Mouse (Mus musculus) erythroblast, embryonic 14.5 days (primary cell): ENCODE measurements around the gene Patl1. TPM values are rescaled to one million over a fixed set of nuclear protein-coding genes. Genes with fewer than 3 reads are reported as not detected.
A peak's percentile ranks its signal among the peaks of the same experiment; 100 is the strongest.
"Not testable (repeated sequence)": the region's sequence is repeated elsewhere in the genome, so short reads cannot be mapped to it uniquely, and the experiment has no call there.

ENCODE experiments used
- H3K27me3 ChIP-seq: 2 replicates; pipeline ENCODE4 v1.6.1; 2012; ENCODE audit warnings: inconsistent platforms; ENCODE audit not compliant: control insufficient read depth
- H3K36me3 ChIP-seq: 2 replicates; pipeline ENCODE4 v1.6.1; 2012; ENCODE audit warnings: mild to moderate bottlenecking, inconsistent platforms; ENCODE audit not compliant: control insufficient read depth
- H3K4me1 ChIP-seq: 2 replicates; pipeline ENCODE4 v1.6.1; 2012; ENCODE audit warnings: inconsistent platforms; ENCODE audit not compliant: control insufficient read depth
- H3K4me3 ChIP-seq: replicated peaks from 2 replicates; pipeline ENCODE3; 2012; ENCODE audit warnings: moderate library complexity, mild to moderate bottlenecking, inconsistent platforms
- H3K9me3 ChIP-seq: 2 replicates; pipeline ENCODE4 v1.6.1; 2012; ENCODE audit warnings: low read length, inconsistent platforms, mixed read lengths; ENCODE audit not compliant: control insufficient read depth
- GATA1 ChIP-seq: IDR thresholded peaks from 2 replicates; pipeline ENCODE4 v1.6.1; 2012; ENCODE audit warnings: low read length, inconsistent platforms, mixed read lengths
- TAL1 ChIP-seq: IDR thresholded peaks from 3 replicates; pipeline ENCODE4 v1.6.1; 2012; ENCODE audit warnings: low read length, inconsistent platforms, mixed read lengths
- polyA plus RNA-seq: library from polyadenylated mRNA; stranded (reverse); fragments of >175 nt; gene quantifications from 2 replicates; pipeline ENCODE4 v1.2.3, GENCODE M21; 2012

Gene Patl1
- polyA plus RNA-seq, 1 experiment: 0.16 TPM

DNA sequence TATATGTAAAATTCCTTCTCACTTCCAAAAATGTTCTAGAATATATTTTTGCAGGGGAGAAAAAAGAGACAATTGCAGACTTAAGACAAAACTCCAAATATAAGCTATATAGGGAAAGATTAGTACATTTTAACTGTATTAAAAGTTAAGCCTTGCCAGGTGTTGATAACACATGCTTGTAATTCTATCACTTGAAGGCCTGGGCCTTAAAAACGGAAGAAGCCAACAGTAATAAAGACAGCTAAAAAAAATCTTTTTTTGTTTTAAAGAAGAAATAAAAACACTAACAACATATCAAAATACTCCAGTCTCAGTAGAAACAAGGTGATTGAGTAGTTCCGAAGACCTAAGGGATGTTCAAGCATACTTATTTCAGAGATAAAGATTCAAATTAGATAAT, 14.2 kb downstream of the Patl1 start:
- Histone ChIP-seq H3K4me1 (peaks cover 16% of the 10 kb centered on the region), H3K27me3 (no peaks in the 10 kb centered on the region), H3K9me3 (no peaks in the 10 kb centered on the region), H3K4me3 (no peak overlapping the region), H3K36me3 (peaks cover 72% of the 10 kb centered on the region)
- TF ChIP-seq GATA1: no peak
- no peak for TF ChIP-seq TAL1

DNA sequence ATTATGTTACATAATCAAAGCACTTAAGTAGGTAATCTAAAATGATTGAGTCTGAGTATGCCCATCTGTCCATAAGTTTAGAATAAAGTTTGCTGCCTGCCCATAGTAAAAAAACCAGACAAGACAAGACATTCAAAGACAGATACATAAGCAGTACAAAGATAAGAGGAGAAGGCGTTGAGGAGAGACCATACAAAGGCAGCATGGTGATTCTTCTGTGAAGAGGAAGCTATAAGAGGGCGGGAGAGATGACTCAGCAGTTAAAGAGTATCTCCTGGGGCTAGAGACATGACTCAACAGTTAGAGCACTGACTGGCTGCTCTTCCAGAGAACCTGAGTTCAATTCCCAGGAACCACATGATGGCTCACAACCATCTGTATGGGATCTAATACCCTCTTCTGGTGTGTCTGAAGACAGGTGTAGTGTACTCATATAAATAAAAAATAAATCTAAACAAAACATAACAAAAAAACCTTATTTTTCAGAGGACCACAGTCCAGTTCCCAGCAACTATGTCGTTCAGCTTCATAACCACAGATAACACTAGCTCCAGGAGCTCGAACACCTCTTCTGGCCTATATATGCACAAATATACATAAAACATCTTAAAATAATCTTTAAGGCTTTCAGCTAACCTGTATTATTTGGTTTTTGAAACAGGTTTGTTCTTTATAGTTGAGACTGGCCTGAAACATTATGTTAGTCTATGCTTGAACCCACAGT, 16.0 kb downstream of the Patl1 start:
- no peak for TF ChIP-seq TAL1
- TF ChIP-seq GATA1: 0 out of 2 replicates have a peak, but pooled peaks have one; percentile 37
- peaks cover 75% of the 10 kb centered on the region for H3K36me3 ChIP-seq
- no peaks in the 10 kb centered on the region for H3K27me3 ChIP-seq

DNA sequence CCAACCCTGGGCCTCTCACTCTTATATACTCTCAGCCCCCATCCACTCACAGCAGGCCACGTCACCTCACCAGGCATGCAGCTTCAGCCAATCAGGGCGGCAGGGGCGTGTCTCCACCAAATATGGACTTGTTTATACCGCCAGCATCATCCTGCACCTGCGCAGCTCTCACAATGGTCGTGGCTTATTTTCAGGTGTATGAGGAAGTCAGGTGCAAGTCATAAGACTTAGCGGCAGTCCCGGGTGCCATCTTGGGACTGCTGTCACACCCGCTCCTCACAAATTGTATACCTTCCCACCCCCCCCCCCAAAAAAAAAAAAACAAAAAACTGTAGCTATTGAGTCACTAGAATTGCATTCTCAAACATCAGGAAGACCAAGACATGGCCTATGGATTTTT, 34.3 kb downstream of the Patl1 start:
- not testable (repeated sequence) for H3K27me3 ChIP-seq, H3K9me3 ChIP-seq, H3K4me1 ChIP-seq, H3K4me3 ChIP-seq
- H3K36me3 ChIP-seq: peaks cover 32% of the 10 kb centered on the region

More for the DNA sequence above, 16.0 kb downstream of the Patl1 start:
- H3K4me3 ChIP-seq: no peak overlapping the region
- peaks cover 16% of the 10 kb centered on the region for H3K4me1 ChIP-seq
- no peaks in the 10 kb centered on the region for H3K9me3 ChIP-seq

DNA sequence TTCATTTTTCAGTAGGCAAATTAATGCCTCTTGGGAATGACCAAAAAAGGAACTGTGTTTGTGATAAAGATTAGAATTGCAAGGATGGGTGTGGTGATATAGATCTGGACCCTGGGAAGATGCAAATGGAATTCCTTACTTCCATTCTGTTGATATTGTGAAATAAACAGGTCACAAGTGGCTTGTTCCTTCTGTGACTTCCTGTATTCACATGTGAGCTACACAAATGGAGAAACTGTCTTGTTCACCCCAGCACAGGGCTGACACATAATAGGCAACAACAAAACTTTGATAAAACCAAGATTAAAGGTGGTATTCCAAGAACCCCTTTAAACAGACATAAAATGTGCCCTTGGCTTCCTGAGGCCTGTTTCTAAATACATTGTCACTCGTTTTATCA, 37.7 kb downstream of the Patl1 start:
- no peak for TF ChIP-seq TAL1
- Histone ChIP-seq H3K36me3 (peaks cover 5% of the 10 kb centered on the region), H3K4me1 (peaks cover 5% of the 10 kb centered on the region; the same call in 1 of the 2 replicates), H3K4me3 (no peak overlapping the region), H3K27me3 (no peaks in the 10 kb centered on the region), H3K9me3 (no peaks in the 10 kb centered on the region)

DNA sequence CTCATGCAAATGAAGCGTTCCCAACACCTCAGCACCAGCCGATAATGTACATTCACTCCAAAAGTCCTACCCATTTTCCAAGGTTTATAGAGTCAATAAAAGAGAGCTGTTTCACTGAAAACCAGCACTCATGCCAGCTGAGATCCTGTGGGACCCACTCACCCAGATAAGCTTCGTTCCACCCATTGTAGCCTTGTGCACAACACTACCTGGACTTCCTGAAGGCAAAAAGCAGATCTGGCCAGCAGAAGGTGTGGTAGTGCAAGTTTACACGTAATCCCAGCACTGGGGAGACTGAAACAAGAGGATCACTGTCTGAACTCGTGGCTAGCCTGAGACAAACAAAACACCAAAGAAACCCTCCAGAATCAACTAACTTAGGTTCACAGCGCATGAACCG, 38.5 kb downstream of the Patl1 start:
- Histone ChIP-seq H3K4me3 (no peak overlapping the region), H3K27me3 (no peaks in the 10 kb centered on the region), H3K9me3 (no peaks in the 10 kb centered on the region), H3K36me3 (peaks cover 1% of the 10 kb centered on the region), H3K4me1 (peaks cover 5% of the 10 kb centered on the region; the same call in 1 of the 2 replicates)
- no peak for TF ChIP-seq TAL1
- TF ChIP-seq GATA1: no peak

DNA sequence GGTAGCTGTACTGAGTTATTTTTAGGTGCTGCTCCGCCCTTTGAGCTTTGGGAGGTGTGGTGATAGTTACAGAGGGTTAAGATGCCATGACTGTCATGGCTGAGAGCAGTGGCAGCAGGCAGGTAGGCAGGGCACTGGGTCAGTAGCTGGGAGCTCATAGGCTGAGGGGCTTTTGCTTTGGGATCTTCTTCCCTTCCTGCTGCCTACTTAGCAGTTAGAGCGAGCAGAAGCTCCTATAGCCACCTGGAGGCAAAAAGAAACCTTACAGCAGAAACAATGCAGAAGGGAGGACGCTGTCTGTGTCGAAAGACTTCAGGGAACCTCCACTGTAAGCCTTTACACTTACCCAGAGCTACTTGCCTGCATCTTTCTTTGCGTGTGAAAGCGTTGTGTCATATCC, 42.0 kb downstream of the Patl1 start:
- TF ChIP-seq TAL1: no peak
- TF ChIP-seq GATA1: no peak

DNA sequence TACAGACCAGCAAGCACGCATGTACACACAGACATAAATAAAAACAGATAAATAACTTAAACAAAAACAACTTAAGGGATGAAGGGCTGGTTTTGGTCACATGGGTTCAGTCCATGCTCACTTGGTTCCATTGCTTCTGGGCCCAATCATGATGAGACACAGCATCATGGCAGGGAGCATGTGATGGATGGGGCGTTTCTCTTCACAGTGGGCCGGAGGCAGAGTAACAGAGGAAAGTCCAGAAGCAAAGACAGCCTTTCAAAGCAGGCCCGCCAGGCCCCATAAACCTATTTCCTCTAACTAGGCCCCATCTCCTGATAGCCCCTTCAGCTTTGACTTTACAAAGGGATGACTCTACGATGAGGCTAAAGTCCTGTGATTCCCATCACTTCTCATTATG, 44.4 kb downstream of the Patl1 start:
- Histone ChIP-seq H3K4me1 (peaks cover 7% of the 10 kb centered on the region; the same call in 1 of the 2 replicates), H3K4me3 (no peak overlapping the region), H3K36me3 (no peaks in the 10 kb centered on the region), H3K27me3 (no peaks in the 10 kb centered on the region), H3K9me3 (no peaks in the 10 kb centered on the region)
- TF ChIP-seq TAL1: no peak

More for the DNA sequence above, 42.0 kb downstream of the Patl1 start:
- no peaks in the 10 kb centered on the region for H3K36me3 ChIP-seq
- H3K9me3 ChIP-seq: no peaks in the 10 kb centered on the region
- peaks cover 5% of the 10 kb centered on the region; the same call in 1 of the 2 replicates for H3K4me1 ChIP-seq
- H3K4me3 ChIP-seq: peak overlapping the region; percentile 6
- no peaks in the 10 kb centered on the region for H3K27me3 ChIP-seq

DNA sequence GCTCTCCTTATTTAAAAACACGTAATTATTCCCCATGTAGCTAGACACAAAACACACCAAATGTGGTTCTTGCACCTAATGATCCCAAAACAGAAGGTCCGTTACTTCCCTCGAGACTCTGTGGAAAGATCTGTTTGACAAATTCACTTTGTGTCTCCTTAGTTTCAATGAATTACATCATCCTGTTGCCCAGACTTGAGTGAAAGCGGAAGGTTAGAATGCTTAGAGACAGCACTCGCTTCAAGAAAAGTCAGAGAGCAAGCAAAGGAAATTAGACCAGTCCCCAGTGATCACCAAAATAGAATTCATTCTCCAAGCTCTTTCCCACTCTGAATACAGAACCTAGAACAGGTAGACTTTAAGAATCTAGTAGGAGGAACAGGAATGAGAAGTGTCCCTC, 45.2 kb downstream of the Patl1 start:
- Histone ChIP-seq H3K4me1 (peaks cover 7% of the 10 kb centered on the region; the same call in 1 of the 2 replicates), H3K4me3 (no peak overlapping the region), H3K9me3 (no peaks in the 10 kb centered on the region), H3K36me3 (no peaks in the 10 kb centered on the region), H3K27me3 (peaks cover under 1% of the 10 kb centered on the region; the same call in 1 of the 2 replicates)
- TF ChIP-seq GATA1: no peak
- no peak for TF ChIP-seq TAL1

DNA sequence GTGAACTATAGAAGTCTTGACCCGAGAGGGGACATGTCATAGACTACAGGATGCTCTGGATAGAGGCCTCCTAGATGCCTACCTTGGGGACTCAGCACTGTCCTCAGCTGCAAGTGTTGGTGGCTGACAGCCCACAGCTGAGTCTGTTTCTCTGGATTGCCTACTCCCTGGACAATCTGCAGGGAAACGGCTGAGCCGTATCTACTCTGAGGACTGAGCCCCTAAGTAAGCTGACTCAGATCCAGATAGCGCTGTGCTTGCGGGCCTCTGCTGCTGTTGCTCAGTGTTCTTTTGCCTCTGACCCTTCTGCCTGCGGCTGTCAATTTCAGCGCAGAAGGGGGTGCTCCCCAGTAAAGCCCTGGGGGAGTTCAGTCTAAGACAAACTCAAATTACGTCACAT, 45.6 kb downstream of the Patl1 start:
- Histone ChIP-seq H3K4me3 (no peak overlapping the region), H3K27me3 (peaks cover 3% of the 10 kb centered on the region), H3K4me1 (peaks cover 7% of the 10 kb centered on the region; the same call in 1 of the 2 replicates), H3K36me3 (no peaks in the 10 kb centered on the region), H3K9me3 (no peaks in the 10 kb centered on the region)
- TF ChIP-seq GATA1 (no peak), TAL1 (no peak)

DNA sequence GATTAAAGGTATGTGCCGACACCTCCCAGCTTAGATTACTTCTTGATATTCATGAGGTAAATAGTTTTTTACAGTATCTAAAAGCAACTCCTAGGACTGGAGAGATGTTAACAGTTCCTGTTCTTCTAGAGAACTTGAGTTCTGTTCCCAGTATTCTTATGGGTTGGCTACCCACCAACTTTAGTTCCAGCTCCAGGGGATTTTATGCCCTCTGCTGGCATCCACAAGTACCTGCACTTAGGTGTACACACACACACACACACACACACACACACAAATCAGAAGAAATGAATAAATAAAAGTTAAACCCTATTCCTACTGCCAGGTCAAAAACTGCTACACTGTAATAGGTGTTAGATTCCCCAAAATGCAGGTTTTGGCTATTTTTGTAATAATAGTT, 52.1 kb downstream of the Patl1 start:
- Histone ChIP-seq H3K27me3 (peaks cover 3% of the 10 kb centered on the region), H3K36me3 (peaks cover 18% of the 10 kb centered on the region), H3K9me3 (peaks cover 4% of the 10 kb centered on the region; the same call in 1 of the 2 replicates), H3K4me1 (peaks cover 33% of the 10 kb centered on the region), H3K4me3 (peak overlapping the region; percentile 85)
- TF ChIP-seq GATA1 (no peak), TAL1 (no peak)
